Mouse (Mus musculus) bone marrow, adult 2 months (tissue): ENCODE results near the gene Gabrr2.

Experiments
- CTCF ChIP-seq: fragments of 200-500 bp; IDR thresholded peaks from 2 replicates; pipeline ENCODE4 v1.5.1; 2011; ENCODE audit warnings: low read length, control low read depth; ENCODE audit not compliant: control insufficient read depth, insufficient read depth
- POLR2A ChIP-seq: fragments of 200-500 bp; IDR thresholded peaks from 2 replicates; pipeline ENCODE4 v1.6.1; 2011; ENCODE audit warnings: low read depth, mild to moderate bottlenecking, control low read depth, low read length, borderline replicate concordance; ENCODE audit not compliant: control insufficient read depth

GRCm38 (mm10) chr4:33077724-33078123 lies 14.9 kb downstream of the Gabrr2 start:
- no peak for TF ChIP-seq CTCF
- no peak for TF ChIP-seq POLR2A
